Mouse (Mus musculus): Measurements from ENCODE around the gene U2af1l4. TPM values are rescaled to one million over a fixed set of nuclear protein-coding genes. Genes with fewer than 3 reads are reported as not detected.

U2af1l4 gene
- total RNA-seq, 1 experiment, result 56.9 TPM

DNA sequence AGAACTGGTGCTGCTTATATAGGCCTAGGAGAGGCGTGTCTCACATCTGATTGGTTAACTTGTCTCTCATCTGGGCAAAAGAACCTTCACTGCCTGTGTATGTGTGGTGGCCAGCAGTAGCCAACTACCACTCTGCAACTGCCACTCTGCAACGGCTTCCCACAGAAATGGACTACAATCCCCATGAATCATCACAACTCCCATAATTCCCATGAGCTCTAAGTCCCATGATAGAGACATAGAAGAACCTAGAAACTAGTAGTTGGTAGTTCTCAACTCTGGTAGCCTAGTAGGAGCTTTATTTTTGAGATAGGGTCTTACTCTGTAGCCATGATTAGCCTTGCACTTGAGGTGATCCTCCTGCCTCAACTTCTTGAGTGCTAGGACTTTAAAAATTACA, 13.2 kb upstream of the U2af1l4 start:
- Histone ChIP-seq H3K27ac (ENCODE audit: insufficient read depth, low read depth, low read length, poor library complexity, severe bottlenecking) (no peak overlapping the region), H3K9me3 (ENCODE audit: control insufficient read depth, insufficient read depth, low read depth, low read length) (no peaks in the 10 kb centered on the region), H3K36me3 (ENCODE audit: control insufficient read depth, insufficient read depth, low read length, poor library complexity, severe bottlenecking) (peaks cover 3% of the 10 kb centered on the region; the same call in 1 of the 2 replicates), H3K4me1 (ENCODE audit: control insufficient read depth in 2 of 2, insufficient read depth in 2 of 2, low read length in 2 of 2, poor library complexity in 1 of 2) (peaks cover 0 to 8% of the 10 kb centered on the region in 2 experiments; a peak in 2 of 4 replicates), H3K4me3 (ENCODE audit: insufficient read depth in 1 of 2, low read depth in 1 of 2, low read length in 2 of 2, poor library complexity in 1 of 2, severe bottlenecking in 1 of 2) (no peak overlapping the region), H3K9ac (ENCODE audit: insufficient read depth, low read depth, low read length, poor library complexity, severe bottlenecking) (no peak overlapping the region)
- in situ Hi-C loops (cut with MboI; ENCODE audit: low sequenced_read_pairs in 2 of 2, unreplicated experiment in 2 of 2), result no loop called here
- TF ChIP-seq HCFC1 (IDR thresholded peaks at IDR 0.05; ENCODE audit: borderline replicate concordance, insufficient read depth, low read length) (peak; percentile 69), ZNF384 (IDR thresholded peaks at IDR 0.05; ENCODE audit: low read depth, low read length) (no peak), MAFK (IDR thresholded peaks at IDR 0.05; ENCODE audit: insufficient read depth, low read depth, low read length) (no peak), ZC3H11A (IDR thresholded peaks at IDR 0.05; ENCODE audit: borderline replicate concordance, low read depth, low read length) (no peak)
- DNase-seq (ENCODE audit: low read depth, low spot score), result no peak

- DNase-seq (ENCODE audit: low read depth, low spot score), result no peak
- Histone ChIP-seq H3K4me3 (ENCODE audit: insufficient read depth in 1 of 2, low read depth in 1 of 2, low read length in 2 of 2, poor library complexity in 1 of 2, severe bottlenecking in 1 of 2) (no peak overlapping the region), H3K9me3 (ENCODE audit: control insufficient read depth, insufficient read depth, low read depth, low read length) (no peaks in the 10 kb centered on the region), H3K36me3 (ENCODE audit: control insufficient read depth, insufficient read depth, low read length, poor library complexity, severe bottlenecking) (peaks cover 9% of the 10 kb centered on the region), H3K27ac (ENCODE audit: insufficient read depth, low read depth, low read length, poor library complexity, severe bottlenecking) (no peak overlapping the region), H3K9ac (ENCODE audit: insufficient read depth, low read depth, low read length, poor library complexity, severe bottlenecking) (no peak overlapping the region), H3K4me1 (ENCODE audit: control insufficient read depth in 2 of 2, insufficient read depth in 2 of 2, low read length in 2 of 2, poor library complexity in 1 of 2) (peaks cover 0 to 8% of the 10 kb centered on the region in 2 experiments; a peak in 2 of 4 replicates)
- in situ Hi-C loops (cut with MboI; ENCODE audit: low sequenced_read_pairs in 2 of 2, unreplicated experiment in 2 of 2), result no loop called here
- TF ChIP-seq ZC3H11A (IDR thresholded peaks at IDR 0.05; ENCODE audit: borderline replicate concordance, low read depth, low read length), result no peak
- no peak for TF ChIP-seq MAFK (IDR thresholded peaks at IDR 0.05; ENCODE audit: insufficient read depth, low read depth, low read length)
- no peak for TF ChIP-seq CHD2 (IDR thresholded peaks at IDR 0.05; ENCODE audit: low read depth, low read length)
- no peak for TF ChIP-seq HCFC1 (IDR thresholded peaks at IDR 0.05; ENCODE audit: borderline replicate concordance, insufficient read depth, low read length)
- no peak for TF ChIP-seq ZNF384 (IDR thresholded peaks at IDR 0.05; ENCODE audit: low read depth, low read length)
Observed at GRCm38 (mm10) chr7:30550603-30551002, 12.5 kb upstream of the U2af1l4 start.

GRCm38 (mm10) chr7:30551445-30552101, 11.5 kb upstream of the U2af1l4 start:
- peak overlapping the region; percentile 89 to 95 for H3K4me3 ChIP-seq (ENCODE audit: insufficient read depth in 1 of 2, low read depth in 1 of 2, low read length in 2 of 2, poor library complexity in 1 of 2, severe bottlenecking in 1 of 2)
- peak overlapping the region; percentile 95 for H3K27ac ChIP-seq (ENCODE audit: insufficient read depth, low read depth, low read length, poor library complexity, severe bottlenecking)
- no peak for TF ChIP-seq ZC3H11A (IDR thresholded peaks at IDR 0.05; ENCODE audit: borderline replicate concordance, low read depth, low read length)
- TF ChIP-seq HCFC1 (IDR thresholded peaks at IDR 0.05; ENCODE audit: borderline replicate concordance, insufficient read depth, low read length), result peak; percentile 94
- in situ Hi-C loops (cut with MboI; ENCODE audit: low sequenced_read_pairs in 2 of 2, unreplicated experiment in 2 of 2), result no loop called here
- DNase-seq (ENCODE audit: low read depth, low spot score), result peak; percentile 69
- H3K4me1 ChIP-seq (ENCODE audit: control insufficient read depth in 2 of 2, insufficient read depth in 2 of 2, low read length in 2 of 2, poor library complexity in 1 of 2), result peaks cover 0 to 8% of the 10 kb centered on the region in 2 experiments; a peak in 2 of 4 replicates
- H3K9me3 ChIP-seq (ENCODE audit: control insufficient read depth, insufficient read depth, low read depth, low read length), result no peaks in the 10 kb centered on the region
- peaks cover 13% of the 10 kb centered on the region for H3K36me3 ChIP-seq (ENCODE audit: control insufficient read depth, insufficient read depth, low read length, poor library complexity, severe bottlenecking)
- peak overlapping the region; percentile 85 for H3K9ac ChIP-seq (ENCODE audit: insufficient read depth, low read depth, low read length, poor library complexity, severe bottlenecking)

DNA sequence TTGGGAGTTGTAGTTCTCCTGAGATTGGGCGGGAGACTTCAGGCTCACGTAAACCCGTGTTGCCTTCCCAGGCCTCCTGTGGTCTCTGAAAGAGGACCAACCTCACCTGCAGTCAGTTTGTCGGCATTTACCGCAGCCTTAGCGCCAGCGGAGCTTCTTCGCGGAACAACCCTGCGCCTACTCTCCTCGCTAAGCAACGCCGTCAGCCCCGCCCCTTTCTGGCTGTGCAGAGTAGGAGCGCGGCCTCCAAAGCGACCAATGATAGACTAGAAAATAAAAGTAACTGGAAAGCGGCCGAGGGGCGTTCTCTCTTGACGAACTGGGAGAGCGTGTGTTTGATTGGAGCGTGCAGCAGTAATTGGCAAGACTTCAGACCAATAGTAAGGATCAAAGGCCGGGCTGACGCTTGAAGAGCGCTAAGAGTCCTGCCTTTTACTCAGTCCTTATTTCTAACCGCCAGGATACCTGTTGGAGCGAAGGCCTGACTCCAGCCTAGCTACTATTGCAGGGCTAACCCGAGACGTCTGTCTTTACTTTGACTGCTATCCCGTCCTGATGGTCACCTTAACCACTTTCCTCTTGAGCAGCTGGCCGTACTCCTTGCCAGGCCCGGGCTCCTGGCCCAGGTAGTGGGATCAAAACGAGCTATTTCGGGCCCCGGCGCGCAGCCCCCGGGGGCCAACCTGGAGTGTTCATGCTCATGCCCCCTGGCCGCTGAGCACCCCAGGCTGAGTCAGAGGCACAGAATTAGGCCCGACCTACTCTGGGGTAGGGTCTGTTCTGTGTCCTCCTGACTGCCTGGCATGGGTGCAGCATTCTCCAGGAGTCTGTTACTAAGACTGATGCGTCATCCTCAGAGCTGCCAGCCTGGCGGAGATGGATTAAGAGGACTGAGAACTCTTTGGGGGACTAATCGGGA, 10.7 kb upstream of the U2af1l4 start, which contains the start of the genes Hspb6 and Proser3:
Gene Hspb6 (plus strand): TSS at position 77 of the 919 bp plus-strand sequence.
Gene Proser3 (minus strand): TSS at position 198 of the 919 bp plus-strand sequence.
- TF ChIP-seq HCFC1 (IDR thresholded peaks at IDR 0.05; ENCODE audit: borderline replicate concordance, insufficient read depth, low read length) (peak; percentile 70; the same call in 1 of the 2 replicates), ZC3H11A (IDR thresholded peaks at IDR 0.05; ENCODE audit: borderline replicate concordance, low read depth, low read length) (no peak), CHD2 (IDR thresholded peaks at IDR 0.05; ENCODE audit: low read depth, low read length) (peak; percentile 86)
- H3K4me1 ChIP-seq (ENCODE audit: control insufficient read depth in 2 of 2, insufficient read depth in 2 of 2, low read length in 2 of 2, poor library complexity in 1 of 2), result peaks cover 0 to 8% of the 10 kb centered on the region in 2 experiments; a peak in 2 of 4 replicates
- peaks cover 18% of the 10 kb centered on the region for H3K36me3 ChIP-seq (ENCODE audit: control insufficient read depth, insufficient read depth, low read length, poor library complexity, severe bottlenecking)
- H3K9me3 ChIP-seq (ENCODE audit: control insufficient read depth, insufficient read depth, low read depth, low read length), result no peaks in the 10 kb centered on the region
- peak; percentile 99 for DNase-seq (ENCODE audit: low read depth, low spot score)
- in situ Hi-C loops (cut with MboI; ENCODE audit: low sequenced_read_pairs in 2 of 2, unreplicated experiment in 2 of 2), result no loop called here
- H3K4me3 ChIP-seq (ENCODE audit: insufficient read depth in 1 of 2, low read depth in 1 of 2, low read length in 2 of 2, poor library complexity in 1 of 2, severe bottlenecking in 1 of 2), result peak within 1 kb of the TSS; percentile 89 to 95
- peak within 1 kb of the TSS; percentile 85 for H3K9ac ChIP-seq (ENCODE audit: insufficient read depth, low read depth, low read length, poor library complexity, severe bottlenecking)
- H3K27ac ChIP-seq (ENCODE audit: insufficient read depth, low read depth, low read length, poor library complexity, severe bottlenecking), result peak within 1 kb of the TSS; percentile 95

All from ES-E14 (cell line).